Mouse (Mus musculus): ENCODE measurements around the gene Il17rd.

- TF ChIP-seq POLR2A (IDR thresholded peaks at IDR 0.05; ENCODE audit: low read depth, low read length), result no peak
- no peak for TF ChIP-seq CTCF (IDR thresholded peaks at IDR 0.05; ENCODE audit: extremely low read depth, insufficient read depth, insufficient read length, insufficient replicate concordance)
Measured at GRCm38 (mm10) chr14:27118546-27118945, 79.8 kb downstream of the Il17rd start.

Measured in spleen, adult 2 months (tissue).